Mouse (Mus musculus): ENCODE results near the gene Phrf1.

- TF ChIP-seq POLR2A (IDR thresholded peaks at IDR 0.05; ENCODE audit: borderline replicate concordance, low read depth, low read length) (no peak), CTCF (IDR thresholded peaks at IDR 0.05; ENCODE audit: low read depth, low read length) (no peak)
Observed at GRCm38 (mm10) chr7:141231111-141231510, 2.5 kb downstream of the Phrf1 start.
